Mouse (Mus musculus): Measurements from ENCODE around the gene Cdkl1. TPM values are rescaled to one million over a fixed set of nuclear protein-coding genes. Genes with fewer than 3 reads are reported as not detected.

Cdkl1 gene
- total RNA-seq (2021) (1 to 10 TPM; 1.3 to 2.6 TPM), polyA plus RNA-seq (2012; rRNA removed) (0.27 and 0.42 TPM in 2 replicates)
- long read RNA-seq, partial matches to known transcripts, result 2 of 3 reads
- long read RNA-seq, other reads (novel, unspliced or antisense), result 0 of 3 reads

DNA sequence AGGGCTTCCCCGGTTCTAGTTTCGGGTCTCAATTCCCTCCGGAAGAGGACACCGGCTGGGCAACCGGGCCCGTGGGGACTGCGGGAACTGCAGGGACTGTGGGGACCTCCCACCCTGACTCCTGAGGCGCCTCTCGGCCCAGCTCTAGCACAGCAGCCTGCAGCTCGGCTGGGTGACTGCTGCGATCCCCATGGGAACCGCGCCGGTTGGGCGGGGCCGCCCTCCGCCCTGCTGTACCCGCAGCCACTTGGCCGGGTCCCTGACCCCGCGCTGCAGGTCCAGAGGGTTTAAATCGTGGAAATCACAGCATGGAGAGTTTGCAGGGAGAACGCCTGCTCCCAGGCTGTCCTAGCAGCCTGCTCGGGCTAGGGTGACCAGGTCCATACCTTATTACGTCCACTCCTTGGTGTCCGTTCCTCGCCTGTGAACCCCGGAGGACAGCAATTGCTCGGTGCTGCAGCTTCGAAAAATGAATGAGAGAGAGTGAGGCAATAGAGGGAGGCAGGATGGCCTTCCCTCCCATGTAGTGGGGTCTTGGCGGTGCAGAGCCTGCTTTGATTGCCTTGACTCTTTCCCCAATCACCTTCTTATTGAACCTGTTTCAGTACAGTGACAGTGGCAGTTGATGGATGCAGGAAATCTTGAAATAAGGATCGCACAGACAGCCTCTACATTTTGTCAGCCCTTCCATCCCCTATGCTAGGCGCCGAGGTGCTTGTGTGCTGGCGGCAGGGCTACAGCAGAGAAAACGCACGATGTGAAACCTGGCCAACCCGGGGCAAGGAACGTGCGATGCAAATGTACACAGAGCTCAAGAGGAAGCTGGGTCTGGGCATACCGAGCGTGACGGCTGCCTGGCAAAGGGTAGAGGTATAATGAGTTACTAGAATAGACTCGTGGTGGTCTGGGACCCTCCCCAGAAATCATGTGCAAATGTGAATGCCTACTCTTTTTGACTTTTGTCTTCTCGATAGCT is at the start of gene Cdkl1:
Gene Cdkl1, minus strand, starts transcription at position 738 of the 976 bp plus-strand sequence.
- peak; percentile 88 for DNase-seq

DNA sequence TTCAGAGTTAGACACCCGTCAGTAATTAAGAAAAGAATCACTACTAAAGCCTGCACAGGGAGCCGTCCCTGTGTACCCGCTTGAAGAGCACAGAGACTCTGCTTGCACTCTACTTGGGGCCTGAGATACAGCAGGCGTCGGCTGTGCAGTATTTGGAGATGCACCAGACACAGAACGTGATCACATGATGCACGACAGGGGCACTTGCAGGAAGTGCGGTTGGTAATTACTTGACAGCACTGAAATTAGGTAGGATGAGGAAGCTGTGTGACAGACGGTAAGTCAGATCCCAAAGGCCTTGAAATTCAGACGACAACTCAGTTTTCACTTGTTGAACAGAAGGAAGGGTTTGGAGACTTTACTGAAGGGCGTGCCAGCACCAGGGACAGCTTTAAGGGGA is 47.3 kb upstream of the Cdkl1 start:
- DNase-seq, result no peak

GRCm38 (mm10) chr12:69833982-69834604 is 43.0 kb upstream of the Cdkl1 start:
- peak; percentile 66 for DNase-seq

DNA sequence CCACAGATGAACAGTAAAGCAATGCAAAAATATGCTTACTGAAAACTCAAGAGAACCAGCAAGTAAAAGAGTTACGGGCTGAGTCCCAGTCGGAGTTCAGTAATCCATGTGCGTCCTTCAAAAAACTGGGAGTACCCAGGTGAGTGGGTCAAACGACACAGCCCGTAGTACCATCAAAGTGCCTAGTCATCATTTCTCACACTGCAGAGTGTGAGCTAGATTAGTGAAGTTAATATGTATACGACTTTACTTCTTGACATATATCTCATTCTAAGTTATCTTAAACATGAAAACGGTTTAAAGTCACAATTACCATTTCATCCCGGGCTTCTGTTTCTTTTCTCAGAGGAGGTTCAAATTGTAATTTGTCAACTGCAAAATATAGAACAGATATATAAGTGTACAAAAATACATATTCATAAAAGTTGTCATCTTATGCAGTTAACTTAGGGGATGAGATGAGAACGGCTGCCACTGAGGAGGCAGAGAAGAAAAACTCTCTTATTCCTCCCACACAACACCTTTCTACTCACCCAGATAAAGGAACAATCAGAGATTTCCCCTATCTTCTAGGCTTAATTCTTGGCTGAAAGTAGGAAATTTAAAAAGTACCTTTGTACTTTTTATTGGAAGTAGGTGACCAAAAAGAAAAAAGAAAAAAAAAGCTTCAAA is 40.3 kb upstream of the Cdkl1 start:
- no peak for DNase-seq

GRCm38 (mm10) chr12:69828214-69828613 is 37.1 kb upstream of the Cdkl1 start:
- DNase-seq, result no peak

DNA sequence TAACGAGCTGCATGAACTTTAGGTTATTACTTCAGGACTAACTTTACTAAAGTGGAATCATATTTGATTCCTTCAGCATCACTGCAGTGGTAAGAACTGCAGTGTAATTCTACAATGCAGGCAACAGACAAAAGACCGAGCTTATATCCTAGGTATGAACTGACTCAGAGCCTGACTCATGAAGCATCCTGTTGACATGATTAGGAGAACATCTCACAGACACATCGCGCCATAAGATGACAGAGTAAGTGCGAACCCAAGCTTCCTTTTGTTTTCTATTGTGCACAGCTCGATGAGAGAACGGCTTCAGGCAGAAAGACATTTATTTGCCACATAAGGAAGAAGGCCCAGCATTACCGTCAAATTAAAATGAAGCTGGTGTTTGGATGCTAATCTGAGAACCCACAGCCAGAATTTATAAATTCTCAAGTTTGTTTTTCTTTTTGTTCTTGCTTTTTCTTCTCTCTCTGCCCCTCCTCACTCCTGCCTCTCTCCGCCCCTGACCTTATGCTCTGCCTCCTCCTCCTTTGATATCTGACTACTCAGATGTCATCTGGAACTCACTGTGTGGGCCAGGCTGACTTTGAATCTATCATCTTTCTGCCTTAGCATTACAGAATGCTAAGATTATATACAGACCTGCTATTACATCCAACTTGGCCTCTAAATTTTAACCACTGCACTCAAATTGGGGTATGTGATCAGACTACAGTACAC is 34.0 kb upstream of the Cdkl1 start:
- DNase-seq, result peak; percentile 43

DNA sequence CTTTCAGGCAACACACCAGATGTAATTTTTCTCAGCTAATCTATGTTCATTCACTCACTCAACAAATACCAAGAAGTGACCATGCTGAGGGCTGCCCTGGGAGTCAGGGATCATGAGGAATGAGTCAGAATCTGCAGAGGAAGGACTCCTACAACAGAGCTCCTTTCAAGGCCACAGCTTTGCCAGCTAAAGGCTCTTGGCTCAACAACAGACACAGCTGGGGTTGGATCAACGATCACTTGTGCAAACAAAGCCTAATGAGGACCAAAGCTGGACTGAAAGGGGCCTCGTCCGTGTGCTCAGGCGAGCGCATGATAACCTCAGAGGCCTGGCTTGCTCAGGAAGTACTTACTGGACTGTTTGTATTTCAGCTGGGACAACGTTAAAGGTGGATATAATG is 23.2 kb upstream of the Cdkl1 start:
- DNase-seq, result peak; percentile 83

DNA sequence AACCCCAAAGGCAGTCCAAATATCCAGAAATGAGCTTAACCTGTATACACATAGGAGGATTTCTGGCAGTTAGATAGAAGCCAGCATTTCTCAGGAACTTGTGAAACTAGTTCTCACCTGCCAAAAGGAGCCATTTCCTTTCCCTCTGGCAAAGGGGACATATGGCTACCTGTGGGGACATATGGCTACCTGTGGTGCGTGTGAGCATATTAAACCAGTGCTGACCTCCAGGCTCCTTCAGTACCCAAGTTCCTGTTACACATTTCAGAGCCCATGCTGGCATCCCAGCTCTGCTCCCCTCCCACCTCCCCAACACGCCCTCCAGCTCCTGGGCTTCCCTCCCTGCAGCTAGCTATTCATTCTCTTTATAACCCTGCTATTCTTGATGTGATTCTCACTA is 22.5 kb upstream of the Cdkl1 start:
- no peak for DNase-seq

DNA sequence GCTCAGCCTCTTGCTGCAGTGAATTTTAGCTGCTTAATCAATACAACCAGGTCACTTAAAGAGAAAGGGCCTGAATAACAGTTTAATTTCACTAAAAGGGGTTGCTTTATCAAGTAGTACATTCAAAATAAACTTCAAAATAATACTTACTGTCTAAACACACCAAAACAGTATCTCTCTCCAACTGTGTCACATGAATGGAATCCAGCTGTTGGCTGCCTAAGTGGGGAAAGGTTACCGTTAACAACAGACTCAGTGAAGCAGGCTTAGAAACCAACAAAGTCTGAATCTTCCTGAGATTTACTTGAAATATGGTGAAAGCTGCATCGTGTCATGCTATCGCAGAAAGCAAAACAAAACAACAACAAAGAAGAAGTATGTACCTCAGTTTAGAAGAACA is 21.9 kb upstream of the Cdkl1 start:
- no peak for DNase-seq

GRCm38 (mm10) chr12:69811976-69812375 is 20.9 kb upstream of the Cdkl1 start:
- no peak for DNase-seq

GRCm38 (mm10) chr12:69809439-69809838 is 18.4 kb upstream of the Cdkl1 start:
- no peak for DNase-seq

DNA sequence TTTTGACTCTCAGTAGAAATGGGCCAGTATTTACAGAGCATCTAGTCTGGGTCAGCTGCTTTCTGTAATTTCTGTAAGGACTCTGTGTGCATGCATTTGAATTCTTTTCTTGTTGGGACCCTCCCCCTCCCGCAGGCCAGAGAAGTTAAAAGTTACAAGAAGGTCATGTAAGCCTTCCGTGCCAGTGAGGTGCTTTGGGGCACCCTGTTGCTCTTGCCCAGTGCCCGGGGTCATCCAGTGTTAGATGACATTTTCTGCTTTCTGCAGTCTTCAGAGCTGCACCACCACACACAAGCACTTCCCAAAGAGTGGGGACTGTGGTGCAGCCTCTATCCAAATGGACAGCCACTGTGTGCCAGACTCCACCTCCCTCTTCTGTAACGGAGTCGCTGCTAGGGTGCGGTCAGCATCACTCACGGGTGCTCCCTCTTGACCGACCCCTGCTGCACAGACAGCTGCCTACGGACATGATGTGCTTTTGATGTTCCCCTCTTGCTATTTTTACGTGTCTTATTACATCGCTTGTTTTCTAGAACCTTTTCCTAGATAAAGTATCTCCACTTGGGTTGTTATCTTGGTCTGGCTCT is 16.4 kb upstream of the Cdkl1 start:
- no peak for DNase-seq

- DNase-seq, result no peak
Measured at GRCm38 (mm10) chr12:69805148-69805547, 14.1 kb upstream of the Cdkl1 start.

DNA sequence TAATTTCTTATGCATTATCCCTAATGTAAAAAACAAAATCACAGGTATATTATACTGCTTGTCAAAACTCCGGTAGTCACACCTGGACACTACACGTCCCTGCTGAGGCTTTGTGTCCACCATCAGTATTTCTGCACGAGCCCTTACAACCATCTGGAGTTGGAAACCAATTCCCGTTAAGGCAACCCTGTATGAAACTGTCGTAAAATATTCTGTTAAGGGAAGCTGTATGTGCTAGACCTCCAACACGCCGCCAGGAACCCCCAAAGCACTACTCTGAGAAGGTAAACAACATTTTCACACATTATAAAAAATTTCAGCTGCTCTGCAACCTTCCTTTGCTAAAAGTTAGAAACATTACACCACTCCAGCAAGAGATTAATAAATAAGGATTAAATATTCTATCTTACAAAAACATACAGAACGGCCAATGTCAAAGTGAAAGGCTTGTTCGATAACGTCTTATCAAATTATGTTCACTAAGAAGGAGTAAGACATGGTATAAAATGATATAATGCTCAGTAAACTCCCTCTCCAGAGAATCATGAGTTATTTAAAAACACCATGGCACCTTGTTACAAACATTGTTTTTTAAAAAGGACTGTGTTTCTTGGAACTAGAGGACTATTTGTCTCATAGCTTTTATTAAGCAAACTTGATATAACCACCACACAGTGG is 13.5 kb upstream of the Cdkl1 start:
- no peak for DNase-seq

- no peak for DNase-seq
Measured at GRCm38 (mm10) chr12:69803196-69803595, 12.1 kb upstream of the Cdkl1 start.

- DNase-seq, result no peak
Measured at GRCm38 (mm10) chr12:69800586-69800985, 9.5 kb upstream of the Cdkl1 start.

DNA sequence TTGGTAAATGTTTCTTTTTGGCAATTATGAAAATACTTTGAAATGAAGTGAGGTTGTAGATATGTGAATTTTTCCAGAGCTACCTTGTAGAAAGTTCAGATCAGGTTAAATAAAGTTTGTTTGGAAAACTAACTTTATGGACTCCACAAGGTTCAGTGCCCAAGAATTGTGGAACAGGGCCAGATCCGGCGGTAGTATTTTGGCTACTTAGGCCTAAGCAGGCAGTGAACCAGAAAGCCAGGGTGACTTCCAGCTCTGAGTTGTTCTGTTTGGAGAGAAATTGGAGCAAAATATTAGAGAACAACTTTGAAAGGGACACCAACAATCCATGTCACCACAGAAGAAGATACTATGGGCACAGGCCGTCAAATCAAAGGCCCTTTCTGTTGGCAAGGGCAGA is 5.2 kb upstream of the Cdkl1 start:
- no peak for DNase-seq

- DNase-seq, result no peak
Measured at GRCm38 (mm10) chr12:69789766-69790529, 1.1 kb downstream of the Cdkl1 start.

DNA sequence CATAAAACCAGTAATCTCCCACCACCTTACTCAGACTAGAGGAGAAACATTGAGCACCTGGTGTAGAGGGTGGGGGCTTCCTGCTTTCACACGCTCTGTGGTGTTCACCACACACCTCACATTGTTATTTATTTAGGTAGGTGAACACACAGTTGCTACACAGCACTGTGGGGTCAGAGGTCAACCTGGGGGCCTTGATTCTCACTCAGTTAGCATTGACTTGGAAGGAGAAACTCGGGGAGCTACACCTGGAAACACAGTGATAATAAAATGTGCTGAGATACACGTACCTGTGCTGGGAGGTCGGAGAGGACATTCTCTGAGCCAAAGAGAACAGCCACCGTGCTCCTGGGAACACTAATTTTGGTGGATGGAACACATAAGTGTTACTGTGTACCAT is 2.7 kb downstream of the Cdkl1 start:
- no peak for DNase-seq

DNA sequence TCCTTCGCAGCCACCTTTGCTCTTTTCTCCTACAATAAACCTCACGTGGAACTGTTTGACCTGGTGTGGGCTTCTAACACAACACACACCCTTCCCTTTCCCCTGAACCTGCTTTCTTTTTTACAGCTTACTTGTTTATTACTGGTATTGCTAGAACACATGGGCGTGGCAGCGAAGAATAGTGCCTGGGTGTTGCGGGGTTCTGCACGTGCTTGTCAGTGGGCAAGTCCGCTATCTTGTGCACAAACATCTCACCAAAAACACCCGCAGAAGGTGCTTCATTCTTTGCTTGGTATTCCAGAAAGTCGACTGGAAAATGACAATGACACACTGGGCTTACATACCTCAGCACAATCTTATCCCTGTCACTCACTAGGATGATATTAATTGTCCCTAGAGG is 5.6 kb downstream of the Cdkl1 start:
- no peak for DNase-seq
